Mouse (Mus musculus) ovary, adult 10 weeks (tissue): ENCODE results near the gene Tnxb. TPM values are rescaled to one million over a fixed set of nuclear protein-coding genes. Genes with fewer than 3 reads are reported as not detected.

Source experiments
- polyA plus RNA-seq: library from polyadenylated mRNA; stranded (reverse); fragments of 350-450 nt; fragmentation: Illumina TruSeq; extraction: RNeasy Lipid Tissue Mini Kit (QIAGEN cat#74804); gene quantifications from one replicate; pipeline ENCODE4 v1.2.3, GENCODE M21; 2014

Tnxb gene
- polyA plus RNA-seq: 0.06 TPM

DNA sequence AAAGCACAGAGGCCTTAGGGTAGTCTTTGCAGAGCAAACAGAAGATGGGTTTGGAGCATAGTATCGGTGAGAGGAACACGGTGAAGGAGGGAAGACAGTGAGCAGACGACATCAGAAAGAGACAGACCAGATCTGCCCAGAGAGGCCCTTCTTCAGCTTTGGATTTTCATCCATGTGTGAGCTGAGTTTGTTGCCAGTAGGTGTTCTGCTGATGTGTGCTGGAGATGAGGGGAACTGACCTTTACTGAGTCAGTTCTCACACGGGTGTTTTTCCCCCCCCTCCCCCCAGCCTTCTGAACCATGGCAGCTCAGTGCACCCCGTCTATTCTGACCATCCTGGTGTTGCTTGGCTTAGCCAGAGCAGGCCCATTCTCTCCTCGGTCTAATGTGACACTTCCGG, at the start of gene Tnxb:
Tnxb (plus strand) TSS at position 301 of the 400 bp plus-strand sequence.

DNA sequence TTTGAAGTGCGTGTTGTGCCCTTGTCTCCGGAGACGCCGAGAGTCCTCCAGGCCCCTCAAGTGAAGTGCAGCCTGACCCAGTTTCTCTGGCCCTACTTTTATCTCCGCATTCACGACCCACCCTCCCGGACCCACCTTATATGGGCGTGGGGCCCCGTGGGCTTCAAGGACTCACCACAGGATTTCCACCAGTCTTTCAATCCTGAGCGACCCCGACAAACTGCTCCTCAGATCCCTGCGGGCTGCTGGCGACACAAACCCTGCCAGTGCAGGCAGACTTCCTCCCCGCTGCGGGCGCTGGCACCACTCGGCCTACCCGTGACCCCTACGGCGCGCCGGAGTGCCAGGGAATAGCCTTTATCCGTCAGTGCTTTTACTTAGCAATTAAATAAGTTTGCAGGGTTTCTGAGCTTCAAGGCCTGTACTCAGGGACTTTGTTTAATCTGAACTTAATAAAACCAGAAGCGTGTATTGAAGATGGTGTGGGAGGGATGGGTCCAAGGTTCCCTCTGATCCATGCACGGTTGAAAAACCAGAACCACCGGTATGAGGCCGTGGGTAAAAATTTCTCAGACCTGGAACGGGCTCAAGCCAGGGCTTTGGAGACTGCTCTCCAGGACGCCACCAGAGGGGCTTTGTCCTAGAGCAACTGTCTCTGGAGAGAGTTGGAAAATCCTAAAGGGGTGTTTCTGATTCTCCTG, 42.2 kb upstream of the Tnxb start, which contains the start of gene Ppt2:
Ppt2 (minus strand) TSS at position 568 of the 701 bp plus-strand sequence.

GRCm38 (mm10) chr17:34629221-34629751, 41.0 kb upstream of the Tnxb start, which contains the start of gene Prrt1:
TSS of gene Prrt1 (plus strand) at chr17:34629533.

GRCm38 (mm10) chr17:34644608-34645007, 25.7 kb upstream of the Tnxb start, which contains the start of gene Fkbpl:
TSS of gene Fkbpl (plus strand) at chr17:34644764.

DNA sequence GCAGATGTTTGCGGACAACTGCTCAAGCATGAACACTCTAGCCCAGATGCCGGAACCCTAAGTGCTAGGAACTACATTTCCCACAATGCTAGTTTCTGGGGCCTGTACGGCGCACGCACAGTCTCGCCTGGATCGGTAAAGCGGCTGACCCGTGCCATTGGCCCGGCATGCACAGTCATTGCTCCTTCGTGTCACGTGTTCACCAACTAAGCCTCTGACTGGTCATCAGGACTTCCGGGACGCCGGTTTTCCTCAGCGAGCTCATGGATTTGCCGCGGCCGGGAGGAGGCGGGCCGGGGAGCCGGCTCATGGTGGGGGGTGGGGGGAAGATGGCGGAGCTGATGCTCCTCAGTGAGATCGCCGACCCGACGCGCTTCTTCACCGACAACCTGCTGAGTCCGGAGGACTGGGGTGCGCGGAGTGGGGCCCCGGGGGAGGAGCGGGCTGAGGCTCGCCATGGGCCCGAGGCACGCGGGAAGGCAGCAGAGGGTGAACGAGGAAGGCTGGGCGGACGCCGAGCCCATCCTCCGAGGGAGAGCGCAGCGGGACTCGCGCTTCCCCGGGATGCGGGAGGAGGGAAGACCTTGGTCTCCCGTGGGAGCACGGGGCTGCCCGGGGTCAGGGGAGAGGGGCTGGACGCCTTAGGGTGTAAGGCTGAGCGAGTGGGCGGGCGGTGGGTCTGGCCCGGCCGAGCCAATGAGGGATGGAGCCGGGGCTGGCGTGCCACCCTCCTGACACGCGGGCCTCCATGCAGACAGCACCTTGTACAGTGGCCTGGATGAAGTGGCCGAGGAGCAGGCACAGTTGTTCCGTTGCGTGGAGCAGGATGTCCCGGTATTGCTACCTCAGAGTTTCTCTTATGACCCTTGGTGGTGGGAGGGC, 23.2 kb upstream of the Tnxb start, which contains the start of gene Atf6b:
Atf6b (plus strand) TSS at position 241 of the 882 bp plus-strand sequence.

DNA sequence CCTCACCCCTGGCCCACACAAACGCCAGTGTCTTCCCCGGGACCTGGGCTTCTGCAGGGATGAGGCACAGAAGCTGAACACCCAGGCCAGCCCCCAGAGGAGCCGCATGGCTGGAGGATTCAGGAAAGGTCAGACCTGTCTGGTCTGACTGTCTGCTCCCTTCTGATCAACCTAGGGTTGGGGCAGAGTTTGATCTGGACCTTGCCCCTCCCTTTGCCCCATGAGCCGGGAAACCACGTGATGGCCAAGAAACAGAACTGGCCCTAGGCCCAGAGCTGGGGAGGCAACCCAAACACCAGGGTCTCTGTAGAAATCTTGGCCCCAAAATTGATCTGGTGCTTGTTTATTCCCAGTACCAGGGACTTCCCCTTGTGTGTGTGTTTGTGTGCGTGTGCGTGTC, 73.4 kb downstream of the Tnxb start, which contains the start of gene C4b:
C4b (minus strand) TSS at position 164 of the 400 bp plus-strand sequence.

Other genes starting within 250 kb of the Tnxb start
- gene Btnl4, start 193.2 kb upstream of the Tnxb start, polyA plus RNA-seq: not detected
- gene Btnl6, start 153.2 kb upstream of the Tnxb start, polyA plus RNA-seq: not detected
- gene Notch4, start 106.3 kb upstream of the Tnxb start, polyA plus RNA-seq: 0.40 TPM
- 1.7 TPM for gene Gpsm3, start 80.7 kb upstream of the Tnxb start, polyA plus RNA-seq
- gene Pbx2, start 79.3 kb upstream of the Tnxb start, polyA plus RNA-seq: 26.5 TPM
- gene Ager, start 72.7 kb upstream of the Tnxb start, polyA plus RNA-seq: not detected
- gene Rnf5, start 66.8 kb upstream of the Tnxb start, polyA plus RNA-seq: 35.5 TPM
- gene Agpat1, start 66.3 kb upstream of the Tnxb start, polyA plus RNA-seq: 1.9 TPM
- gene Egfl8, start 54.6 kb upstream of the Tnxb start, polyA plus RNA-seq: 0.66 TPM
- 3.4 TPM for gene Ppt2, start 42.0 kb upstream of the Tnxb start, polyA plus RNA-seq
- gene Prrt1, start 41.0 kb upstream of the Tnxb start, polyA plus RNA-seq: 1.5 TPM
- 9.4 TPM for gene Fkbpl, start 25.8 kb upstream of the Tnxb start, polyA plus RNA-seq
- gene Atf6b, start 23.4 kb upstream of the Tnxb start, polyA plus RNA-seq: 2.5 TPM
- gene C4b, start 73.3 kb downstream of the Tnxb start, polyA plus RNA-seq: 1.7 TPM
- not detected for gene Cyp21a1, start 134.0 kb downstream of the Tnxb start, polyA plus RNA-seq
- 4.4 TPM for gene Stk19, start 166.4 kb downstream of the Tnxb start, polyA plus RNA-seq
- gene Dxo, start 166.5 kb downstream of the Tnxb start, polyA plus RNA-seq: 1.9 TPM
- 2.9 TPM for gene Skiv2l, start 179.7 kb downstream of the Tnxb start, polyA plus RNA-seq
- 1.8 TPM for gene Nelfe, start 179.9 kb downstream of the Tnxb start, polyA plus RNA-seq
- not detected for gene Cfb, start 192.0 kb downstream of the Tnxb start, polyA plus RNA-seq
- gene Zbtb12, start 208.9 kb downstream of the Tnxb start, polyA plus RNA-seq: 10.8 TPM
- 1.0 TPM for gene Gm20547, start 211.5 kb downstream of the Tnxb start, polyA plus RNA-seq
- gene C2, start 227.7 kb downstream of the Tnxb start, polyA plus RNA-seq: 11.5 TPM
- 9.4 TPM for gene Ehmt2, start 227.9 kb downstream of the Tnxb start, polyA plus RNA-seq
- 0.20 TPM for gene Slc44a4, start 243.9 kb downstream of the Tnxb start, polyA plus RNA-seq